Mouse (Mus musculus): Measurements from ENCODE around the gene Gcfc2. TPM values are rescaled to one million over a fixed set of nuclear protein-coding genes. Genes with fewer than 3 reads are reported as not detected.
A peak's percentile ranks its signal among the peaks of the same experiment; 100 is the strongest.

The Gcfc2 gene
- total RNA-seq, 2 experiments from 2014 or later = 6.2 to 7.0 TPM

GRCm38 (mm10) chr6:81972595-81972994 is 49.1 kb downstream of the Gcfc2 start:
- no peak for DNase-seq (ENCODE audit: low spot score in 2 of 2)

DNA sequence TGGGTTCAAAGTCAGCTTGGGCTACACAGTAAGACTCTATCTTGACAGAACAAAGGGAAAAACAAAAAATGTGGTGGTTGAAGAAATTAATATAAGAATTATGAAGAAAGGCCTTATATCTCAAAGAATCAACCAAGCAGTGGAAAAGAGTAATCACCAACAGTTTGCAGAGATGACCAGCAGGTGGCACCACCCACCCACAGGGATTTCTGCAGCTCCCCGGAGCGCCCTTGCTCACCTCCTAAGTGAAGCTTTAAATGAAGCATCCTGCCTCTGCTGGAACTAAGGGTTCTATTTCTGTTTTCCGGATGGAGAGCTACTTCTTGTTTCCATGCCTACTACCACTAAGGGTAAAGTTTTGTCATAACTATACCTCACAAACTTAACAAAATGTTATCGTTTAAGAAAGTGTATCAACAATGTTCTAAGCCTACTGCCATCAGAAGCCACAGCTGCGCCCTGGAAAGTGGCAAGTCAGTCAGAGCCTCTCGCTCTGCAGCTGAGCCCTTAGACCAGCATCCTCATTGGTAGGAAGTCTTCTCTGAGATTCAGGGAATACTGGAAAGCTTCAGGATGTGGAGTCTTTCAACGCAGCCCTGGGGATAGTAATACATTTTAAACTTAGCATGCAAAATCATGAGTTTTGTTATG is 52.6 kb downstream of the Gcfc2 start:
- DNase-seq (ENCODE audit: low spot score in 2 of 2) = peak; percentile 75 to 78

DNA sequence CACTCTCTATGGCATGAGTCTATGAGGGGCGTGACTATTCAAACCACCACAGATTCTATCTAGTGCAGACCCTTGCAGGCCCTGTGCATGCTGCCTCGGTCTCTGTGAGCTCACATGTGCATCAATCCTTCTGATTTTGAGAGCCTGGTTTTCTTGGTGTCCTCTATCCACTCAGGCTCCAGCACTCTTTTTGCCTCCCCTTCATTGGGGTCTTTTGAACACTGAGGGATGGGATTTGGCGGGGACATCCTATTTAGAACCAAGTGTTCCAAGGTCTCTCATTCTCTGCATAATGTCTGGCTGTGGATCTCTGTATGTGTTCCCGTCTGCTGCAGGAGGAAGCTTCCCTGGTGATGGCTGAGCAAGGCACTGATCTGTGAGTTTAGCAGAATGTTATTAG is 55.8 kb downstream of the Gcfc2 start:
- no peak for DNase-seq (ENCODE audit: low spot score in 2 of 2)

DNA sequence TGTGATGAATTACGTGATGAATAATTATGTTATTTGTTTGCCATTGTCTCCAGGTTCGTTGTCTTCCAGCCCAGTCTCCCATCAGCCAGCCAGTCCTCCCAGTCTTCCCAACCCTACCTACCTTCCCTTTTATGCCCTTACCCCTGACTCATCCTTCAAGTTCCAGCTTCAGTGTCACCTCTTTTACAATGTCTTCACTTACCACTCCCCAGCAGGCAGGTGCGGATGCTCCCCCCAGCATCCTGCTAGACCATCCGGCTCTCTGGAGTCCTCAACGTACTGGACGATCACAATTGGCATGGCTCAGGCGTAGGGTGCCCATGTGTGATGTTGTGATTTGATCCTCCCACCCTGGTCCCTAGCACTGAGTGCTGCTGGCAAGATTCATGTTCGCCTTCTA is 62.7 kb downstream of the Gcfc2 start:
- no peak for DNase-seq (ENCODE audit: low spot score in 2 of 2)

DNA sequence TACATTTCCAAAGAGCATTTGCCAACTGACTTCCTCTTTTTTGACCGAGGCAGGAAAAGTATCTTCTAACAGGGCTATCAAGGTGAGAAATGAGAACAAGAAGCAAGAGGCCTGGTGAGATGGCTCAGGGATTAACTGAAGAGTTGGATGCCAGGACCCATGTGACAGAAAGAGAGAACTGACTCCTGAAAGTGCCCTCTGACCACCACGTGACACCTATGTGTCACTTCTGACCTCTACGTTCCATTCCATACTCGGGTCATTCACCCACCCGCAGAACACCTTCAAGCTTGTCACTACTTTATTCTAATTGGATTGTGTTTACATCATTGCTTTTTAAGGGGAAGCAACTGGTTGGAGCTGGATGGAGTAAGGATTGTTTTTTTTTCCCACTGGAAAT is 63.1 kb downstream of the Gcfc2 start:
- DNase-seq (ENCODE audit: low spot score in 2 of 2) = no peak

- peak; percentile 81 to 83 for DNase-seq (ENCODE audit: low spot score in 2 of 2)
Measured at GRCm38 (mm10) chr6:81987010-81987409, 63.5 kb downstream of the Gcfc2 start.

- DNase-seq (ENCODE audit: low spot score in 2 of 2) = peak in 1 of 2 experiments; percentile 39
Measured at GRCm38 (mm10) chr6:81987580-81987979, 64.1 kb downstream of the Gcfc2 start.

DNA sequence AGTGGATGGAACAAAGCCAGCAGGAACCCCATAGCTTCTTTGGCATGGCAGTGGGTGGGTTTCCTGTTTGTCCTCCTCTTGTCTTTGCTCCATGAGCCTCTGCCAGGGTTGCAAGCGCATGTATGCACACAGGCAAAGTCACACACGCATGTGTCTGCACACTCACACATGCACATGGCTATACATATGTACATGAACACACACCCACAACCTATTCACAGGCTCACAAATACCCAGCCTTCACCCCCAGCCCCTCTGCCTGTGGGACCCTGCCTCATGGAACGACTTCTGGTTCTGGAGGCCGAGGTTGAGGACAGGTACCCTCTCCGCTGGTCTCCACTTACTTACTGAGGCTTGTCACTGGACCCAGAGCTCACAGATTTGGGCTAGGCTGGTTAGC is 64.9 kb downstream of the Gcfc2 start:
- no peak for DNase-seq (ENCODE audit: low spot score in 2 of 2)

GRCm38 (mm10) chr6:81990049-81990810 is 66.8 kb downstream of the Gcfc2 start:
- no peak for DNase-seq (ENCODE audit: low spot score in 2 of 2)

Small RNA genes lying within 50 kb of the gene (microRNA-seq; reads per million reads assigned to microRNA genes)
- 0 reads per million in 2 experiments for gene Mir468 (ENCODE audit: borderline number of aligned reads in 2 of 2)
- 0 reads per million in 2 experiments for gene Mir7232 (ENCODE audit: borderline number of aligned reads in 2 of 2)

Other genes with a start within 250 kb of the Gcfc2 start
- gene Mrpl19, start 42.3 kb downstream of the Gcfc2 start, total RNA-seq (2021) = 10 to 100 TPM; 35.4 to 37.4 TPM
- gene Eva1a, start 117.4 kb downstream of the Gcfc2 start, total RNA-seq (2021) = 1 to 10 TPM; 2.6 to 2.8 TPM